Mouse (Mus musculus) testis, postnatal 14 days (tissue): ENCODE measurements around the gene Best1.
A peak's percentile ranks its signal among the peaks of the same experiment; 100 is the strongest.

ENCODE experiments used
- DNase-seq: peaks from one replicate; pipeline ENCODE4 v3.0.0; 2021; ENCODE audit warnings: low spot score

The Best1 gene

GRCm38 (mm10) chr19:9957965-9958364 lies 43.5 kb downstream of the Best1 start:
- no peak for DNase-seq

- DNase-seq = no peak
Measured at GRCm38 (mm10) chr19:9956624-9957388, 44.6 kb downstream of the Best1 start.

GRCm38 (mm10) chr19:9955438-9955837 lies 46.0 kb downstream of the Best1 start:
- DNase-seq = no peak

GRCm38 (mm10) chr19:9954811-9955202 lies 46.6 kb downstream of the Best1 start:
- no peak for DNase-seq

- DNase-seq = peak; percentile 83
Measured at GRCm38 (mm10) chr19:9954055-9954810, 47.2 kb downstream of the Best1 start.

GRCm38 (mm10) chr19:9952912-9953311 lies 48.5 kb downstream of the Best1 start:
- DNase-seq = no peak

GRCm38 (mm10) chr19:9952390-9952789 lies 49.0 kb downstream of the Best1 start:
- no peak for DNase-seq

- DNase-seq = peak; percentile 44
Measured at GRCm38 (mm10) chr19:9946986-9947385, 54.4 kb downstream of the Best1 start.

GRCm38 (mm10) chr19:9945800-9946564 lies 55.5 kb downstream of the Best1 start:
- no peak for DNase-seq

- DNase-seq = no peak
Measured at GRCm38 (mm10) chr19:9942539-9943533, 58.6 kb downstream of the Best1 start.

- DNase-seq = no peak
Measured at GRCm38 (mm10) chr19:9941809-9942208, 59.6 kb downstream of the Best1 start.

- no peak for DNase-seq
Measured at GRCm38 (mm10) chr19:9940903-9941302, 60.5 kb downstream of the Best1 start.

GRCm38 (mm10) chr19:9939841-9940240 lies 61.6 kb downstream of the Best1 start:
- no peak for DNase-seq

GRCm38 (mm10) chr19:9938824-9939303 lies 62.6 kb downstream of the Best1 start:
- peak; percentile 27 for DNase-seq

- no peak for DNase-seq
Measured at GRCm38 (mm10) chr19:9938156-9938823, 63.1 kb downstream of the Best1 start.

- DNase-seq = no peak
Measured at GRCm38 (mm10) chr19:9937428-9937827, 64.0 kb downstream of the Best1 start.

GRCm38 (mm10) chr19:9936579-9936978 lies 64.9 kb downstream of the Best1 start:
- DNase-seq = no peak
